Comparison of ENCODE assay signal across 8 mouse cellular contexts in the genomic region with DNA sequence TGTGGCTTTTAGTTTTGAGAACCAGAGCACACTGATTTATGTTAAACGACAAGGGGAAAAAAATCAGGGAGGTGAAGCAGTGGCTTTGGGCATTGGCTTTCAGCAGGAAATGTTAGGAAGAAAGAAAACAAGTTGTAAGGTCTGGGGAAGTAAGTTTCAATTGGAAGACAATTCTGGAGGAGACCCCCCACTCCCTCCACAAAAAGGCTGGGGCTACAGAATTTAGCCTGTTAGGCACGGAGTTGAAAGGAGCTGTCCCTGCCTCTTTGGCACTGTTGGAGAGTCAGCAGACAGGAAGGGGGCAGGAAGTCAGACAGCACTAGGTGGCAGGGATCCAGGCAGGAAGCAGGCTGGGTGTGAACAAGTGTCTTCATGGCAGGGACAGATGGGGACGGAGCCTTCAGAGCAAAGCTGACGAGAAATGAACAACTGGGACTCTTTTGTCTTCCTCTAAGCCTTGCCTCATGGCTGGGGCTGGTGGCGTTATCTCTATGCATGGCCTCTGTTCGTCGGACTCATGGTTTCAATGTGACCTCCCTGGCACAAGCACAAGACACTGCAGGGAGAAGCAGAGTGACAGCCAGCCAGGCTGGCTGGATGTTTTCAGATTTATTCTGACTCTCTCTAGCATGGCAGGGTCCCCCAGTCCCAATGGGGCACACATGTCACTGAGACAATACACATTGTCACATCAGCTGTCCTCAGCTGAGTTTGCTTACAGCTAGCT.
DNase-seq lines count a peak whose midpoint lies in the region; ATAC-seq and TF ChIP-seq lines count a peak whose summit lies in the region.

No protein-coding gene starts in this region.

- H3K9me3 ChIP-seq in embryonic facial prominence, embryonic 13.5 days = no peaks in the 10 kb centered on the region

- H3K27ac ChIP-seq in brown adipose tissue, adult 24 weeks (replicated peaks; ENCODE audit: low read depth, low read length) = peak overlapping the region; percentile 48
- H3K27ac ChIP-seq in embryonic facial prominence, embryonic 13.5 days = peak overlapping the region; percentile 41
- peak overlapping the region; percentile 84 for H3K27ac ChIP-seq in heart, adult 2 months
- peak overlapping the region; percentile 27; the same call in 1 of the 2 replicates for H3K27ac ChIP-seq in kidney, adult 2 months (ENCODE audit: insufficient read depth, low read depth, low read length)

- peak overlapping the region; percentile 42 for H3K4me3 ChIP-seq in brown adipose tissue, adult 24 weeks (ENCODE audit: insufficient read depth, low read depth, low read length)
- no peak overlapping the region for H3K4me3 ChIP-seq in embryonic facial prominence, embryonic 13.5 days
- 0 out of 2 replicates have a peak overlapping the region, but pooled peaks have one; percentile 1 for H3K4me3 ChIP-seq in heart, adult 2 months
- H3K4me3 ChIP-seq in kidney, adult 2 months (ENCODE audit: insufficient read depth, low read depth, low read length) = no peak overlapping the region

- no peak for ATAC-seq in embryonic facial prominence, embryonic 13.5 days (ENCODE audit: insufficient number of reproducible peaks, insufficient read depth, low FRiP score, low TSS enrichment, low read depth)
- ATAC-seq in megakaryocyte progenitor cell, adult 5-6 weeks (replicated peaks; ENCODE audit: poor library complexity) = peak; percentile 91

- H3K4me1 ChIP-seq in brown adipose tissue, adult 24 weeks (ENCODE audit: control insufficient read depth, insufficient read depth, insufficient read length, low read length) = peaks cover 22% of the 10 kb centered on the region
- H3K4me1 ChIP-seq in embryonic facial prominence, embryonic 13.5 days = peaks cover 27% of the 10 kb centered on the region
- peaks cover 21% of the 10 kb centered on the region for H3K4me1 ChIP-seq in heart, adult 2 months (ENCODE audit: control insufficient read depth, insufficient read depth, low read length)
- H3K4me1 ChIP-seq in kidney, adult 2 months (ENCODE audit: control insufficient read depth, insufficient read depth, low read length) = 0 out of 2 replicates have a peak, but pooled peaks cover 6% of the 10 kb centered on the region

- no peaks in the 10 kb centered on the region for H3K79me2 ChIP-seq in heart, adult 2 months (replicated peaks; ENCODE audit: control insufficient read depth, insufficient read depth, low read length)

- no peak overlapping the region for H3K9ac ChIP-seq in embryonic facial prominence, embryonic 13.5 days
- H3K9ac ChIP-seq in heart, adult 2 months (ENCODE audit: low read depth, low read length) = peak overlapping the region; percentile 11; the same call in 1 of the 2 replicates

- TF ChIP-seq EP300 in heart, adult 2 months (IDR thresholded peaks at IDR 0.05; ENCODE audit: insufficient read depth, low read depth, low read length) = peak; percentile 98

- no peaks in the 10 kb centered on the region for H3K36me3 ChIP-seq in embryonic facial prominence, embryonic 13.5 days
- H3K36me3 ChIP-seq in heart, adult 2 months (ENCODE audit: control insufficient read depth, insufficient read depth, low read length) = peaks cover 3% of the 10 kb centered on the region
- H3K36me3 ChIP-seq in kidney, adult 2 months (ENCODE audit: control insufficient read depth, insufficient read depth, low read length) = no peaks in the 10 kb centered on the region

- no peaks in the 10 kb centered on the region for H3K27me3 ChIP-seq in embryonic facial prominence, embryonic 13.5 days
- H3K27me3 ChIP-seq in heart, adult 2 months (ENCODE audit: control insufficient read depth, insufficient read depth, low read length) = no peaks in the 10 kb centered on the region
- H3K27me3 ChIP-seq in kidney, adult 2 months (replicated peaks; ENCODE audit: control insufficient read depth, insufficient read depth, low read length) = no peaks in the 10 kb centered on the region; the same call in 1 of the 2 replicates

- H3K4me2 ChIP-seq in embryonic facial prominence, embryonic 13.5 days = 0 out of 2 replicates have a peak overlapping the region, but pooled peaks have one; percentile 1

- DNase-seq in heart, adult 2 months = peak; percentile 86 to 90
- peak; percentile 94 for DNase-seq in kidney, adult 2 months
- DNase-seq in left cerebral cortex, postnatal 14 days (ENCODE audit: low spot score in 2 of 2) = peak; percentile 71 to 80
- peak; percentile 50 for DNase-seq in right cerebral cortex, postnatal 4 days
- DNase-seq in c-Kit-positive CD71-positive TER-119-positive erythroid progenitor cells, embryonic 14.5 days (ENCODE audit: low spot score) = no peak

- no peak for TF ChIP-seq CTCF in heart, adult 2 months (IDR thresholded peaks at IDR 0.05)
- no peak for TF ChIP-seq CTCF in kidney, adult 2 months (conservative IDR thresholded peaks at IDR 0.05; ENCODE audit: insufficient read depth, insufficient read length, low read depth, low read length)

- intact Hi-C loops in heart, adult 2 months (cut with DNase I) = no loop called here
- intact Hi-C loops in left cerebral cortex, postnatal 14 days (cut with DNase I) = no loop called here

- peak; percentile 56 for TF ChIP-seq POLR2A in heart, adult 2 months (IDR thresholded peaks at IDR 0.05; ENCODE audit: insufficient read depth, low read depth, low read length)
- no peak for TF ChIP-seq POLR2A in kidney, adult 2 months (IDR thresholded peaks at IDR 0.05; ENCODE audit: low read depth, low read length)

- 25% methylated on average over 7 of the region's 7 CpGs for WGBS in embryonic facial prominence, embryonic 13.5 days
- 2% methylated on average over 7 of the region's 7 CpGs for WGBS in heart, adult 2 months
- 28% methylated on average over 7 of the region's 7 CpGs for WGBS in kidney, adult 2 months

Comparison
In these comparisons a context has a peak if more than half of its experiments do, and no peak if none do; other contexts are left out.
1. H3K27ac ChIP-seq: peak in every context shown above with its lines; median percentile 84 in heart, adult 2 months; 48 in brown adipose tissue, adult 24 weeks; 41 in embryonic facial prominence, embryonic 13.5 days; 27 in kidney, adult 2 months.
2. H3K4me3 ChIP-seq: peak in brown adipose tissue, adult 24 weeks (single experiment) and heart, adult 2 months (single experiment); none in embryonic facial prominence, embryonic 13.5 days (single experiment) and kidney, adult 2 months (single experiment).